Mouse (Mus musculus) MEL (cell line): ENCODE measurements at regions not wholly inside any gene's neighbourhood (a gene's known extent, or its start where the extent isn't known, plus 50 kb on each side); places are given as distances from the start of the nearest gene placed in this dataset.

Source experiments
- DNase-seq: peaks from one replicate; pipeline ENCODE4 v3.0.0; 2011; ENCODE audit warnings: low read depth, low spot score
- H3K27ac ChIP-seq: 2 replicates; pipeline ENCODE4 v1.5.1; 2012; ENCODE audit warnings: low read depth, mild to moderate bottlenecking, control low read depth, low read length, moderate library complexity; ENCODE audit not compliant: control insufficient read depth
- H3K27me3 ChIP-seq, 2 experiments: fragments of 150-350 bp in 1 of 2; sonication (generic) in 1 of 2; 2 replicates each; pipeline ENCODE4 v1.6.1; 2012; ENCODE audit warnings: low read length in 2 of 2, mild to moderate bottlenecking in 2 of 2, improper control_type of control experiment in 1 of 2, moderate library complexity in 1 of 2; ENCODE audit not compliant: insufficient read depth in 2 of 2, control insufficient read depth in 1 of 2
- H3K36me3 ChIP-seq, 2 experiments: 2 replicates each; pipeline ENCODE4 v1.6.1; 2012 to 2014; ENCODE audit warnings: low read length in 2 of 2, improper control_type of control experiment in 1 of 2, inconsistent platforms in 1 of 2, mild to moderate bottlenecking in 1 of 2; ENCODE audit not compliant: insufficient read depth in 2 of 2, control insufficient read depth in 1 of 2
- H3K4me1 ChIP-seq, 2 experiments: fragments of 150-350 bp in 1 of 2; sonication (generic) in 1 of 2; 2 replicates each; pipeline ENCODE4 v1.6.1; 2012; ENCODE audit warnings: low read length in 2 of 2, improper control_type of control experiment in 1 of 2, mild to moderate bottlenecking in 1 of 2; ENCODE audit not compliant: insufficient read depth in 2 of 2, control insufficient read depth in 1 of 2
- H3K4me3 ChIP-seq, 2 experiments: fragments of 150-350 bp in 1 of 2; sonication (generic) in 1 of 2; 2 replicates each; pipeline ENCODE4 v1.5.1; 2012; ENCODE audit warnings: low read depth in 2 of 2, low read length in 2 of 2, mild to moderate bottlenecking in 2 of 2, moderate library complexity in 2 of 2, control low read depth in 1 of 2, improper control_type of control experiment in 1 of 2; ENCODE audit not compliant: control insufficient read depth in 1 of 2, insufficient read depth in 1 of 2
- H3K79me2 ChIP-seq: 2 replicates; pipeline ENCODE4 v1.6.1; 2012; ENCODE audit warnings: mild to moderate bottlenecking, low read length, moderate library complexity; ENCODE audit not compliant: control insufficient read depth, poor library complexity, insufficient read depth
- H3K9ac ChIP-seq: 2 replicates; pipeline ENCODE4 v1.6.1; 2012; ENCODE audit warnings: low read depth, mild to moderate bottlenecking, control low read depth, low read length, moderate library complexity; ENCODE audit not compliant: control insufficient read depth, poor library complexity, severe bottlenecking
- H3K9me3 ChIP-seq: fragments of 150-350 bp; sonication (generic); replicated peaks from 2 replicates; pipeline ENCODE4 v1.6.1; 2012; ENCODE audit warnings: mild to moderate bottlenecking, low read length, improper control_type of control experiment, moderate library complexity; ENCODE audit not compliant: insufficient read depth
- BHLHE40 ChIP-seq: IDR thresholded peaks from 2 replicates; pipeline ENCODE4 v1.6.1; 2012; ENCODE audit warnings: low read depth, mild to moderate bottlenecking, inconsistent platforms, low read length, improper control_type of control experiment, borderline replicate concordance
- CHD1 ChIP-seq: IDR thresholded peaks from 2 replicates; pipeline ENCODE4 v1.6.1; 2012; ENCODE audit warnings: low read depth, mild to moderate bottlenecking, inconsistent platforms, low read length, improper control_type of control experiment
- CHD2 ChIP-seq: IDR thresholded peaks from 2 replicates; pipeline ENCODE4 v1.6.1; 2011; ENCODE audit warnings: low read length, improper control_type of control experiment
- CTCF ChIP-seq, 3 experiments: IDR thresholded peaks in 2 of 3; conservative IDR thresholded peaks in 1 of 3; 2 replicates each; pipeline ENCODE4 v1.5.1; 2011 to 2012; ENCODE audit warnings: low read length in 3 of 3, low read depth in 2 of 3, mild to moderate bottlenecking in 2 of 3, improper control_type of control experiment in 1 of 3, inconsistent platforms in 1 of 3, mixed read lengths in 1 of 3, moderate library complexity in 1 of 3; ENCODE audit not compliant: control insufficient read depth in 1 of 3, insufficient read depth in 1 of 3, poor library complexity in 1 of 3, severe bottlenecking in 1 of 3
- ELF1 ChIP-seq: IDR thresholded peaks from 2 replicates; pipeline ENCODE4 v1.6.1; 2014; ENCODE audit warnings: low read depth, mild to moderate bottlenecking, inconsistent platforms, low read length, improper control_type of control experiment, moderate library complexity
- EP300 ChIP-seq, 2 experiments: IDR thresholded peaks; 2 replicates each; pipeline ENCODE4 v1.6.1; 2011; ENCODE audit warnings: improper control_type of control experiment in 2 of 2, low read length in 2 of 2, low read depth in 1 of 2, mild to moderate bottlenecking in 1 of 2
- HCFC1 ChIP-seq: IDR thresholded peaks from 2 replicates; pipeline ENCODE4 v1.6.1; 2012; ENCODE audit warnings: low read depth, mild to moderate bottlenecking, inconsistent platforms, low read length, improper control_type of control experiment, moderate library complexity
- JUND ChIP-seq: IDR thresholded peaks from 2 replicates; pipeline ENCODE4 v1.6.1; 2011; ENCODE audit warnings: low read depth, mild to moderate bottlenecking, improper control_type of control experiment, low read length
- KAT2A ChIP-seq: conservative IDR thresholded peaks from 2 replicates; pipeline ENCODE4 v1.6.1; 2012; ENCODE audit warnings: low read depth, low read length, improper control_type of control experiment, inconsistent platforms
- MAFK ChIP-seq: IDR thresholded peaks from 2 replicates; pipeline ENCODE4 v1.6.1; 2011; ENCODE audit warnings: low read depth, mild to moderate bottlenecking, low read length, improper control_type of control experiment, borderline replicate concordance
- MAX ChIP-seq: IDR thresholded peaks from 2 replicates; pipeline ENCODE4 v1.6.1; 2011; ENCODE audit warnings: low read length, improper control_type of control experiment
- MAZ ChIP-seq: IDR thresholded peaks from 2 replicates; pipeline ENCODE4 v1.6.1; 2012; ENCODE audit warnings: low read depth, mild to moderate bottlenecking, inconsistent platforms, low read length, improper control_type of control experiment
- MEF2A ChIP-seq: IDR thresholded peaks from 2 replicates; pipeline ENCODE4 v1.6.1; 2014; ENCODE audit warnings: low read depth, mild to moderate bottlenecking, inconsistent platforms, low read length, improper control_type of control experiment; ENCODE audit not compliant: poor library complexity, insufficient replicate concordance, severe bottlenecking; ENCODE audit errors: extremely low read depth
- MYB ChIP-seq: IDR thresholded peaks from 2 replicates; pipeline ENCODE4 v1.6.1; 2011; ENCODE audit warnings: mild to moderate bottlenecking, low read depth, low read length, improper control_type of control experiment
- MYC ChIP-seq: IDR thresholded peaks from 2 replicates; pipeline ENCODE4 v1.6.1; 2011; ENCODE audit warnings: low read depth, mild to moderate bottlenecking, low read length, improper control_type of control experiment, moderate library complexity
- NRF1 ChIP-seq: IDR thresholded peaks from 2 replicates; pipeline ENCODE4 v1.6.1; 2014; ENCODE audit warnings: low read depth, mild to moderate bottlenecking, inconsistent platforms, low read length, improper control_type of control experiment, moderate library complexity; ENCODE audit not compliant: poor library complexity, insufficient read depth, severe bottlenecking
- POLR2A ChIP-seq, 2 experiments: IDR thresholded peaks; 2 replicates each; pipeline ENCODE4 v1.6.1; 2011 to 2012; ENCODE audit warnings: low read length in 2 of 2, mild to moderate bottlenecking in 2 of 2, control low read depth in 1 of 2, improper control_type of control experiment in 1 of 2, low read depth in 1 of 2, moderate library complexity in 1 of 2; ENCODE audit not compliant: control insufficient read depth in 1 of 2, insufficient read depth in 1 of 2, poor library complexity in 1 of 2
- POLR2AphosphoS2 ChIP-seq: IDR thresholded peaks from 2 replicates; pipeline ENCODE4 v1.6.1; 2011; ENCODE audit warnings: low read length, improper control_type of control experiment
- RCOR1 ChIP-seq: IDR thresholded peaks from 2 replicates; pipeline ENCODE4 v1.6.1; 2012; ENCODE audit warnings: low read depth, mild to moderate bottlenecking, inconsistent platforms, low read length, improper control_type of control experiment
- SIN3A ChIP-seq: IDR thresholded peaks from 2 replicates; pipeline ENCODE4 v1.6.1; 2012; ENCODE audit warnings: low read length, improper control_type of control experiment, inconsistent platforms
- TAL1 ChIP-seq: IDR thresholded peaks from 2 replicates; pipeline ENCODE4 v1.6.1; 2012; ENCODE audit warnings: mild to moderate bottlenecking, inconsistent platforms, low read length, moderate library complexity, mixed read lengths
- TCF12 ChIP-seq: IDR thresholded peaks from 2 replicates; pipeline ENCODE4 v1.6.1; 2014; ENCODE audit warnings: low read depth, mild to moderate bottlenecking, inconsistent platforms, low read length, improper control_type of control experiment, moderate library complexity
- ZC3H11A ChIP-seq: IDR thresholded peaks from 2 replicates; pipeline ENCODE4 v1.6.1; 2012; ENCODE audit warnings: low read depth, mild to moderate bottlenecking, inconsistent platforms, low read length, improper control_type of control experiment
- ZKSCAN1 ChIP-seq: IDR thresholded peaks from 2 replicates; pipeline ENCODE4 v1.6.1; 2012; ENCODE audit warnings: low read depth, mild to moderate bottlenecking, inconsistent platforms, low read length, improper control_type of control experiment, moderate library complexity
- ZMIZ1 ChIP-seq: IDR thresholded peaks from 2 replicates; pipeline ENCODE4 v1.6.1; 2012; ENCODE audit warnings: low read depth, mild to moderate bottlenecking, inconsistent platforms, low read length, improper control_type of control experiment, moderate library complexity
- ZNF384 ChIP-seq: IDR thresholded peaks from 2 replicates; pipeline ENCODE4 v1.6.1; 2012; ENCODE audit warnings: low read depth, mild to moderate bottlenecking, inconsistent platforms, low read length, improper control_type of control experiment

GRCm38 (mm10) chr15:61322243-61322642 lies 399.4 kb upstream of the A1bg start:
- H3K79me2 ChIP-seq = no peaks in the 10 kb centered on the region
- no peaks in the 10 kb centered on the region for H3K36me3 ChIP-seq
- no peak overlapping the region for H3K9ac ChIP-seq
- TF ChIP-seq TCF12 = no peak
- TF ChIP-seq JUND = no peak
- no peak for TF ChIP-seq MAFK
- DNase-seq = no peak
- H3K27ac ChIP-seq = no peak overlapping the region
- H3K4me3 ChIP-seq = no peak overlapping the region
- H3K9me3 ChIP-seq = no peaks in the 10 kb centered on the region
- no peaks in the 10 kb centered on the region for H3K27me3 ChIP-seq
- H3K4me1 ChIP-seq = no peaks in the 10 kb centered on the region

- H3K4me3 ChIP-seq = no peak overlapping the region
- no peak for TF ChIP-seq ZKSCAN1
- no peak for TF ChIP-seq POLR2AphosphoS2
- no peak for TF ChIP-seq TAL1
- no peak for TF ChIP-seq BHLHE40
- TF ChIP-seq RCOR1 = no peak
- TF ChIP-seq CHD2 = no peak
- no peak for TF ChIP-seq ZNF384
- TF ChIP-seq MYC = no peak
- TF ChIP-seq CTCF (IDR thresholded peaks at IDR 0.05 in 2 of 3, conservative IDR thresholded peaks at IDR 0.05 in 1 of 3; ENCODE audit: control insufficient read depth in 1 of 3, insufficient read depth in 1 of 3, low read depth in 2 of 3, low read length in 3 of 3, poor library complexity in 1 of 3, severe bottlenecking in 1 of 3) = no peak
- no peak for TF ChIP-seq POLR2A (IDR thresholded peaks at IDR 0.05; ENCODE audit: control insufficient read depth in 1 of 2, insufficient read depth in 1 of 2, low read depth in 1 of 2, low read length in 2 of 2, poor library complexity in 1 of 2)
- no peak for TF ChIP-seq MYB
- TF ChIP-seq ZC3H11A = no peak
- TF ChIP-seq EP300 (IDR thresholded peaks at IDR 0.05; ENCODE audit: low read depth in 1 of 2, low read length in 2 of 2) = no peak
- H3K9ac ChIP-seq = no peak overlapping the region
- no peaks in the 10 kb centered on the region for H3K4me1 ChIP-seq
- no peak overlapping the region for H3K27ac ChIP-seq
- no peaks in the 10 kb centered on the region for H3K9me3 ChIP-seq
- H3K27me3 ChIP-seq = no peaks in the 10 kb centered on the region
- no peak for DNase-seq
- H3K36me3 ChIP-seq = no peaks in the 10 kb centered on the region
- H3K79me2 ChIP-seq = no peaks in the 10 kb centered on the region
Observed at GRCm38 (mm10) chr15:61309452-61310165, 386.8 kb upstream of the A1bg start.

GRCm38 (mm10) chr15:61308936-61309335 lies 386.1 kb upstream of the A1bg start:
- H3K79me2 ChIP-seq = no peaks in the 10 kb centered on the region
- no peak for DNase-seq
- TF ChIP-seq ZNF384 = no peak
- no peak for TF ChIP-seq NRF1
- TF ChIP-seq ELF1 = no peak
- TF ChIP-seq ZMIZ1 = no peak
- TF ChIP-seq POLR2A (IDR thresholded peaks at IDR 0.05; ENCODE audit: control insufficient read depth in 1 of 2, insufficient read depth in 1 of 2, low read depth in 1 of 2, low read length in 2 of 2, poor library complexity in 1 of 2) = no peak
- no peak for TF ChIP-seq JUND
- no peak for TF ChIP-seq MAX
- TF ChIP-seq MAFK = no peak
- no peak for TF ChIP-seq MYC
- no peak for TF ChIP-seq KAT2A
- no peak for TF ChIP-seq MAZ
- no peak for TF ChIP-seq CHD1
- no peak for TF ChIP-seq HCFC1
- TF ChIP-seq SIN3A = no peak
- TF ChIP-seq CTCF (IDR thresholded peaks at IDR 0.05 in 2 of 3, conservative IDR thresholded peaks at IDR 0.05 in 1 of 3; ENCODE audit: control insufficient read depth in 1 of 3, insufficient read depth in 1 of 3, low read depth in 2 of 3, low read length in 3 of 3, poor library complexity in 1 of 3, severe bottlenecking in 1 of 3) = no peak
- no peak for TF ChIP-seq MEF2A
- TF ChIP-seq, all 39 proteins: peak for 0
- Histone ChIP-seq H3K27me3 (no peaks in the 10 kb centered on the region), H3K4me1 (no peaks in the 10 kb centered on the region), H3K27ac (no peak overlapping the region), H3K36me3 (no peaks in the 10 kb centered on the region), H3K4me3 (no peak overlapping the region), H3K9ac (no peak overlapping the region), H3K9me3 (no peaks in the 10 kb centered on the region)
